Mouse (Mus musculus) ovary, postnatal 14 days (tissue): ENCODE measurements around the gene Upp2.
A peak's percentile ranks its signal among the peaks of the same experiment; 100 is the strongest.

Experiments
- DNase-seq: peaks from one replicate; pipeline ENCODE4 v3.0.0; 2022; ENCODE audit warnings: low spot score

The Upp2 gene

GRCm38 (mm10) chr2:58680794-58681193 lies 113.7 kb downstream of the Upp2 start:
- peak; percentile 46 for DNase-seq

GRCm38 (mm10) chr2:58681394-58681793 lies 114.3 kb downstream of the Upp2 start:
- no peak for DNase-seq

- DNase-seq = no peak
These were observed 130.4 kb downstream of the Upp2 start for GRCm38 (mm10) chr2:58697501-58697900.

GRCm38 (mm10) chr2:58699931-58700330 lies 132.8 kb downstream of the Upp2 start:
- peak; percentile 76 for DNase-seq

GRCm38 (mm10) chr2:58700354-58700753 lies 133.3 kb downstream of the Upp2 start:
- DNase-seq = no peak

- DNase-seq = no peak
These were observed 134.5 kb downstream of the Upp2 start for GRCm38 (mm10) chr2:58701627-58702026.

GRCm38 (mm10) chr2:58703226-58703625 lies 136.1 kb downstream of the Upp2 start:
- DNase-seq = no peak

- DNase-seq = no peak
These were observed 136.5 kb downstream of the Upp2 start for GRCm38 (mm10) chr2:58703646-58704045.

GRCm38 (mm10) chr2:58704576-58704975 lies 137.5 kb downstream of the Upp2 start:
- no peak for DNase-seq

- DNase-seq = no peak
These were observed 140.6 kb downstream of the Upp2 start for GRCm38 (mm10) chr2:58707676-58708075.

- DNase-seq = no peak
These were observed 143.1 kb downstream of the Upp2 start for GRCm38 (mm10) chr2:58710234-58710633.

GRCm38 (mm10) chr2:58711049-58711448 lies 144.0 kb downstream of the Upp2 start:
- no peak for DNase-seq

GRCm38 (mm10) chr2:58711491-58711890 lies 144.4 kb downstream of the Upp2 start:
- DNase-seq = no peak

GRCm38 (mm10) chr2:58711935-58712334 lies 144.8 kb downstream of the Upp2 start:
- peak; percentile 44 for DNase-seq

GRCm38 (mm10) chr2:58717898-58718297 lies 150.8 kb downstream of the Upp2 start:
- no peak for DNase-seq

GRCm38 (mm10) chr2:58737192-58737820 lies 170.2 kb downstream of the Upp2 start:
- DNase-seq = no peak

GRCm38 (mm10) chr2:58741213-58741612 lies 174.1 kb downstream of the Upp2 start:
- DNase-seq = no peak

- no peak for DNase-seq
These were observed 174.9 kb downstream of the Upp2 start for GRCm38 (mm10) chr2:58742026-58742425.

- DNase-seq = no peak
These were observed 176.3 kb downstream of the Upp2 start for GRCm38 (mm10) chr2:58743446-58743845.

- no peak for DNase-seq
These were observed 180.6 kb downstream of the Upp2 start for GRCm38 (mm10) chr2:58747483-58748229.

- no peak for DNase-seq
These were observed 181.2 kb downstream of the Upp2 start for GRCm38 (mm10) chr2:58748296-58748695.

- DNase-seq = no peak
These were observed 185.8 kb downstream of the Upp2 start for GRCm38 (mm10) chr2:58752891-58753290.

- no peak for DNase-seq
These were observed 187.6 kb downstream of the Upp2 start for GRCm38 (mm10) chr2:58754736-58755135.

GRCm38 (mm10) chr2:58758081-58758480 lies 191.0 kb downstream of the Upp2 start:
- no peak for DNase-seq
